Mouse (Mus musculus) embryonic facial prominence, embryonic 11.5 days (tissue): ENCODE measurements around the gene Rad51d. TPM values are rescaled to one million over a fixed set of nuclear protein-coding genes. Genes with fewer than 3 reads are reported as not detected.

ENCODE experiments used
- ATAC-seq: fragments of 200-750 bp; cut with Nextera tagmentation; replicated peaks from 2 replicates; pipeline ENCODE4 v1.8.0; 2017; ENCODE audit warnings: low read depth; ENCODE audit not compliant: insufficient number of reproducible peaks, low FRiP score, low TSS enrichment
- DNase-seq: peaks from one replicate; pipeline ENCODE4 v3.0.0-alpha.2; 2015; ENCODE audit warnings: low spot score
- H3K27ac ChIP-seq: fragments of 300-500 bp; sonication (generic); replicated peaks from 2 replicates; pipeline ENCODE4 v1.5.1; 2014; ENCODE audit warnings: mild to moderate bottlenecking, low read depth, low read length, control low read depth
- H3K27me3 ChIP-seq: fragments of 300-500 bp; sonication (generic); 2 replicates; pipeline ENCODE4 v1.6.1; 2014; ENCODE audit warnings: mild to moderate bottlenecking, low read length, moderate library complexity, mixed read lengths; ENCODE audit not compliant: control insufficient read depth, insufficient read depth
- H3K36me3 ChIP-seq: fragments of 300-500 bp; sonication (generic); replicated peaks from 2 replicates; pipeline ENCODE4 v1.6.1; 2014; ENCODE audit warnings: low read depth, mild to moderate bottlenecking, low read length, moderate library complexity, mixed read lengths; ENCODE audit not compliant: control insufficient read depth, insufficient read depth
- H3K4me1 ChIP-seq: fragments of 300-500 bp; sonication (generic); 2 replicates; pipeline ENCODE4 v1.6.1; 2014; ENCODE audit warnings: low read length, mixed read lengths; ENCODE audit not compliant: control insufficient read depth, insufficient read depth
- H3K4me2 ChIP-seq: fragments of 300-500 bp; sonication (generic); 2 replicates; pipeline ENCODE4 v1.6.1; 2014; ENCODE audit warnings: low read depth, mild to moderate bottlenecking, control low read depth, low read length, moderate library complexity
- H3K4me3 ChIP-seq: fragments of 300-500 bp; sonication (generic); 2 replicates; pipeline ENCODE4 v1.5.1; 2014; ENCODE audit warnings: low read depth, low read length, control low read depth
- H3K9ac ChIP-seq: fragments of 300-500 bp; sonication (generic); replicated peaks from 2 replicates; pipeline ENCODE4 v1.6.1; 2014; ENCODE audit warnings: mild to moderate bottlenecking, control low read depth, low read length
- H3K9me3 ChIP-seq: fragments of 300-500 bp; sonication (generic); replicated peaks from 2 replicates; pipeline ENCODE4 v1.6.1; 2016; ENCODE audit warnings: mild to moderate bottlenecking, low read length, inconsistent platforms, mixed read lengths; ENCODE audit not compliant: control insufficient read depth
- polyA plus RNA-seq: library from polyadenylated mRNA; unstranded; fragments of >200 nt; fragmentation: Nextera tagmentation; extraction: Ambion mirVana; gene quantifications from 2 replicates; pipeline ENCODE4 v1.2.1, GENCODE M21; 2014

The Rad51d gene
- polyA plus RNA-seq, 1 experiment from 2014 or later: 13.4 TPM

GRCm38 (mm10) chr11:82826818-82827217, 63.6 kb downstream of the Rad51d start:
- H3K27ac ChIP-seq: no peak overlapping the region
- H3K4me2 ChIP-seq: no peak overlapping the region
- DNase-seq: no peak
- H3K4me1 ChIP-seq: no peaks in the 10 kb centered on the region; the same call in 1 of the 2 replicates
- H3K9ac ChIP-seq: no peak overlapping the region
- H3K27me3 ChIP-seq: no peaks in the 10 kb centered on the region
- H3K36me3 ChIP-seq: no peaks in the 10 kb centered on the region
- H3K9me3 ChIP-seq: no peaks in the 10 kb centered on the region
- no peak overlapping the region for H3K4me3 ChIP-seq
- no peak for ATAC-seq

Other genes starting within 250 kb of the Rad51d start
- 0.11 and 0.26 TPM in 2 replicates for gene Cct6b, start 126.3 kb downstream of the Rad51d start, polyA plus RNA-seq
- 44.4 and 44.9 TPM in 2 replicates for gene Zfp830, start 126.3 kb downstream of the Rad51d start, polyA plus RNA-seq
- gene Lig3, start 109.5 kb downstream of the Rad51d start, polyA plus RNA-seq: 44.8 and 48.1 TPM in 2 replicates
- gene Rffl, start 19.4 kb downstream of the Rad51d start, polyA plus RNA-seq: 12.1 and 12.8 TPM in 2 replicates
- 0.18 TPM in 1 of 2 replicates, not detected in the other for gene Fndc8, start 1.5 kb upstream of the Rad51d start, polyA plus RNA-seq
- gene Nle1, start 17.8 kb upstream of the Rad51d start, polyA plus RNA-seq: 23.2 and 33.7 TPM in 2 replicates
- gene Unc45b, start 19.9 kb upstream of the Rad51d start, polyA plus RNA-seq: 2.6 and 2.9 TPM in 2 replicates
- 0.90 and 1.4 TPM in 2 replicates for gene Slfn5, start 60.7 kb upstream of the Rad51d start, polyA plus RNA-seq
- 12.6 and 15.3 TPM in 2 replicates for gene Slfn9, start 101.2 kb upstream of the Rad51d start, polyA plus RNA-seq
- 0.20 and 0.36 TPM in 2 replicates for gene Slfn8, start 130.2 kb upstream of the Rad51d start, polyA plus RNA-seq
- gene Slfn2, start 174.5 kb upstream of the Rad51d start, polyA plus RNA-seq: 1.5 and 1.8 TPM in 2 replicates
- gene Slfn1, start 226.2 kb upstream of the Rad51d start, polyA plus RNA-seq: 0.11 TPM in 1 of 2 replicates, not detected in the other